In genomic region chr11:97543883-97544282, GRCm38 (mm10) we compare ENCODE assay signal across 26 mouse cellular contexts. TPM values are rescaled to one million over a fixed set of nuclear protein-coding genes. Genes with fewer than 3 reads are reported as not detected.
DNase-seq lines count a peak whose midpoint lies in the region; ATAC-seq and TF ChIP-seq lines count a peak whose summit lies in the region.
"Had no signal": no experiment of that assay in that cellular context is flagged by ENCODE, and none has a peak within 500 bp of the region (broad histone marks: within the 10 kb centered on the region; RNA-seq: fewer than 3 reads in every experiment).

No protein-coding gene starts in this region.

- H3K27ac ChIP-seq in cerebellum, adult 2 months (ENCODE audit: insufficient read depth, low read length), result peak overlapping the region; percentile 87
- H3K27ac ChIP-seq in forebrain, embryonic 15.5 days (replicated peaks), result peak overlapping the region; percentile 50; the same call in 1 of the 2 replicates
- H3K27ac ChIP-seq in forebrain, embryonic 10.5 days, result no peak overlapping the region
- peak overlapping the region; percentile 88 for H3K27ac ChIP-seq in layer of hippocampus, adult 2 months
- peak overlapping the region; percentile 85 for H3K27ac ChIP-seq in cortical plate, adult 2 months (ENCODE audit: insufficient read depth, low read length)
- H3K27ac ChIP-seq: forebrain, embryonic 12.5 days; heart, adult 2 months; heart, embryonic 10.5 days; heart, embryonic 13.5 days; hindbrain, embryonic 12.5 days; intestine, embryonic 15.5 days had no signal

- H3K9ac ChIP-seq in forebrain, embryonic 15.5 days (replicated peaks), result no peak overlapping the region
- H3K9ac ChIP-seq: forebrain, embryonic 12.5 days; heart, embryonic 13.5 days; hindbrain, embryonic 12.5 days; hindbrain, embryonic 15.5 days; intestine, embryonic 15.5 days had no signal

- H3K4me1 ChIP-seq in cerebellum, adult 2 months (ENCODE audit: control insufficient read depth, insufficient read depth, low read length), result peaks cover 59% of the 10 kb centered on the region
- H3K4me1 ChIP-seq in forebrain, embryonic 15.5 days, result peaks cover 69% of the 10 kb centered on the region
- H3K4me1 ChIP-seq in forebrain, embryonic 10.5 days, result peaks cover 83% of the 10 kb centered on the region
- peaks cover 19% of the 10 kb centered on the region for H3K4me1 ChIP-seq in cortical plate, adult 2 months (ENCODE audit: control insufficient read depth, insufficient read depth, low read length)

- TF ChIP-seq CTCF in cerebellum, adult 2 months (IDR thresholded peaks at IDR 0.05; ENCODE audit: borderline replicate concordance, insufficient read depth, low read depth, low read length), result no peak
- TF ChIP-seq CTCF in layer of hippocampus, adult 2 months (conservative IDR thresholded peaks at IDR 0.05), result no peak
- TF ChIP-seq CTCF in cortical plate, adult 2 months (IDR thresholded peaks at IDR 0.05; ENCODE audit: extremely low read depth, insufficient read depth, low read length), result no peak

- H3K36me3 ChIP-seq in forebrain, embryonic 15.5 days, result no peaks in the 10 kb centered on the region
- H3K36me3 ChIP-seq in forebrain, embryonic 10.5 days (replicated peaks), result no peaks in the 10 kb centered on the region
- H3K36me3 ChIP-seq: G1E; heart, embryonic 10.5 days; heart, embryonic 13.5 days; hindbrain, embryonic 15.5 days; intestine, embryonic 15.5 days had no signal

- ATAC-seq in forebrain, embryonic 15.5 days (replicated peaks), result no peak
- ATAC-seq: intestine, embryonic 15.5 days; Patski had no signal

- H3K9me3 ChIP-seq in forebrain, embryonic 15.5 days, result no peaks in the 10 kb centered on the region
- no peaks in the 10 kb centered on the region for H3K9me3 ChIP-seq in forebrain, embryonic 10.5 days
- H3K9me3 ChIP-seq: forebrain, embryonic 12.5 days; heart, embryonic 10.5 days; heart, embryonic 13.5 days; hindbrain, embryonic 12.5 days; hindbrain, embryonic 15.5 days; intestine, embryonic 15.5 days had no signal

- peak in 1 of 2 experiments; percentile 60 for DNase-seq in cerebellum, adult 2 months
- no peak for DNase-seq in cerebellum, postnatal 10 days
- no peak for DNase-seq in forebrain, embryonic 10.5 days (ENCODE audit: extremely low spot score, low spot score)
- DNase-seq in layer of hippocampus, adult 2 months (ENCODE audit: low spot score in 2 of 2), result no peak
- DNase-seq in layer of hippocampus, adult 18-20 months (ENCODE audit: low spot score in 2 of 2), result no peak
- no peak for DNase-seq in retina, embryonic 14.5 days (ENCODE audit: low spot score)
- DNase-seq: B cell, adult 2 months; gastrocnemius, postnatal 10 days; gastrocnemius, postnatal 36 days had no signal

- TF ChIP-seq POLR2A in cerebellum, adult 2 months (IDR thresholded peaks at IDR 0.05; ENCODE audit: borderline replicate concordance, insufficient read depth, low read length), result no peak
- no peak for TF ChIP-seq POLR2A in cortical plate, adult 2 months (IDR thresholded peaks at IDR 0.05; ENCODE audit: extremely low read depth, insufficient read depth, low read length)

- 13% methylated on average over 9 of the region's 9 CpGs for WGBS in cerebellum, adult 2 months
- 80% methylated on average over 9 of the region's 9 CpGs for WGBS in forebrain, embryonic 15.5 days
- WGBS in forebrain, embryonic 10.5 days, result 83% methylated on average over 9 of the region's 9 CpGs

- peak overlapping the region; percentile 14 for H3K4me3 ChIP-seq in cerebellum, adult 2 months (replicated peaks; ENCODE audit: insufficient read depth, low read depth, low read length)
- no peak overlapping the region for H3K4me3 ChIP-seq in forebrain, embryonic 15.5 days
- no peak overlapping the region for H3K4me3 ChIP-seq in forebrain, embryonic 10.5 days
- H3K4me3 ChIP-seq in layer of hippocampus, adult 2 months, result no peak overlapping the region; the same call in 1 of the 2 replicates
- H3K4me3 ChIP-seq in cortical plate, adult 2 months (ENCODE audit: insufficient read depth, low read length), result no peak overlapping the region
- H3K4me3 ChIP-seq: forebrain, embryonic 12.5 days; heart, adult 2 months; heart, embryonic 10.5 days; heart, embryonic 13.5 days; hindbrain, embryonic 12.5 days; hindbrain, embryonic 15.5 days; intestine, embryonic 15.5 days had no signal

- no peaks in the 10 kb centered on the region for H3K27me3 ChIP-seq in cerebellum, adult 2 months (ENCODE audit: control insufficient read depth, insufficient read depth, low read length)
- no peaks in the 10 kb centered on the region for H3K27me3 ChIP-seq in forebrain, embryonic 15.5 days
- peaks cover 88% of the 10 kb centered on the region for H3K27me3 ChIP-seq in forebrain, embryonic 10.5 days (ENCODE audit: poor library complexity, severe bottlenecking)

- no peak overlapping the region for H3K4me2 ChIP-seq in forebrain, embryonic 15.5 days (replicated peaks)
- H3K4me2 ChIP-seq: forebrain, embryonic 12.5 days; heart, embryonic 13.5 days; hindbrain, embryonic 12.5 days; hindbrain, embryonic 15.5 days; intestine, embryonic 15.5 days had no signal

RNA-seq across cellular contexts. Expression of gene Srcin1, which starts 32.1 kb away (rescaled TPM):
- polyA plus RNA-seq in cerebellum, adult 2 months (2012; rRNA removed), result 127 and 142 TPM in 2 replicates
- polyA plus RNA-seq in forebrain, embryonic 15.5 days (2015; fragmentation: Nextera tagmentation; extraction: Ambion mirVana), result 10.8 and 11.6 TPM in 2 replicates
- 0.91 and 1.1 TPM in 2 replicates for polyA plus RNA-seq in forebrain, embryonic 10.5 days (2016; fragmentation: Nextera tagmentation; extraction: Ambion mirVana)
- 100 to 1,000 TPM; 226 to 232 TPM for total RNA-seq in layer of hippocampus, adult 2 months (2021)
- total RNA-seq in layer of hippocampus, adult 18-20 months (2021), result 100 to 1,000 TPM; 218 to 221 TPM
- 141 and 146 TPM in 2 replicates for polyA plus RNA-seq in cortical plate, adult 2 months (2012; rRNA removed)
- total RNA-seq: common myeloid progenitor, adult 5-6 weeks; granulocyte monocyte progenitor cell, adult 5-6 weeks had no signal

RNA-seq across cellular contexts. Expression of gene 4933428G20Rik, which starts 43.7 kb away (rescaled TPM):
- not detected in 2 replicates for polyA plus RNA-seq in cerebellum, adult 2 months (2012; rRNA removed)
- 1.0 and 1.1 TPM in 2 replicates for polyA plus RNA-seq in forebrain, embryonic 15.5 days (2015; fragmentation: Nextera tagmentation; extraction: Ambion mirVana)
- polyA plus RNA-seq in forebrain, embryonic 10.5 days (2016; fragmentation: Nextera tagmentation; extraction: Ambion mirVana), result 0.30 and 0.41 TPM in 2 replicates
- total RNA-seq in layer of hippocampus, adult 2 months (2021), result under 1 TPM in 1 of 2 experiments, not detected in 1; 0.25 TPM
- not detected for total RNA-seq in layer of hippocampus, adult 18-20 months (2021)
- polyA plus RNA-seq in cortical plate, adult 2 months (2012; rRNA removed), result 0.06 TPM in 1 of 2 replicates, not detected in the other
- total RNA-seq: common myeloid progenitor, adult 5-6 weeks; G1E; gastrocnemius, adult 18-20 months; gastrocnemius, postnatal 10 days; gastrocnemius, postnatal 36 days; granulocyte monocyte progenitor cell, adult 5-6 weeks; heart, adult 2 months; heart, postnatal 14 days; heart, postnatal 4 days had no signal
- polyA plus RNA-seq: embryonic facial prominence, embryonic 11.5 days; G1E; heart, adult 2 months had no signal

Comparison
In these comparisons a context has a peak if more than half of its experiments do, and no peak if none do; other contexts are left out.
1. RNA of gene Srcin1, which starts 32.1 kb away (polyA plus RNA-seq): 141 to 146 TPM in cortical plate, adult 2 months and 127 to 142 TPM in cerebellum, adult 2 months; 10.8 to 11.6 TPM in forebrain, embryonic 15.5 days and 0.91 to 1.1 TPM in forebrain, embryonic 10.5 days; every median in the first group is over 10 times any median in the second.